Mouse (Mus musculus): ENCODE data around the gene Hdac10.

Gene Hdac10

GRCm38 (mm10) chr15:89074613-89075477 lies 53.7 kb downstream of the Hdac10 start, which contains the start of gene Trabd:
Gene Trabd, plus strand, starts transcription at chr15:89075124.
- DNase-seq (ENCODE audit: low spot score): no peak

- no peak for DNase-seq (ENCODE audit: low spot score)
Observed at GRCm38 (mm10) chr15:89073993-89074603, 54.4 kb downstream of the Hdac10 start.

All from ovary, adult 18-20 months (tissue).